Mouse (Mus musculus): ENCODE measurements around the gene Rab20. TPM values are rescaled to one million over a fixed set of nuclear protein-coding genes. Genes with fewer than 3 reads are reported as not detected.
A peak's percentile ranks its signal among the peaks of the same experiment; 100 is the strongest.
"Not testable (repeated sequence)": the region's sequence is repeated elsewhere in the genome, so short reads cannot be mapped to it uniquely, and the experiment has no call there.

Rab20 gene
- polyA plus RNA-seq, 1 experiment from 2014 or later = 7.5 TPM

DNA sequence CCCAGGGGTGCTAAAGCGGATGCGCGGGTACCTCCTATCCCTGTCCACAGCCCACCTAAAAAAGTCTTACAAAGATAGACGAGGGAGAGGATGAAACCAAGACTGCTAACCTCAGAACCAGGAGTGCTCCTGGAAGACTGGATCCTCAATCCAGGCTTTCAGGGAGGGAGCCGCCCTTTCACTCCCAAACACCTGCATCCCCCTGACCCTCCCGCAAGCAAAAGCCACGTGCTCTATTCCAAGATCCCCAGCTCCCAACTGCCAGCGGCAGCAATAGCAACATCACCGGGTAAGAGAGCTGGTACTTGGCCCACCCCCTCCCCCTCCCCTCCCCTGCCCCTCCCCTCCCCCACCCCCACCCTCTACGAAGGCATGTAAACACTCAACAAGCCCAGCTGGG, 3.1 kb downstream of the Rab20 start:
- Histone ChIP-seq H3K4me1 (ENCODE audit: control insufficient read depth, insufficient read depth, low read length) (peaks cover 29% of the 10 kb centered on the region), H3K27me3 (ENCODE audit: control insufficient read depth, insufficient read depth, low read length) (peaks cover 11% of the 10 kb centered on the region), H3K4me3 (replicated peaks; ENCODE audit: low read length) (no peak overlapping the region), H3K27ac (ENCODE audit: low read length) (no peak overlapping the region), H3K4me2 (ENCODE audit: low read depth, low read length) (no peak overlapping the region), H3K36me3 (ENCODE audit: control insufficient read depth, insufficient read depth, low read length) (no peaks in the 10 kb centered on the region), H3K9me3 (replicated peaks; ENCODE audit: control insufficient read depth, low read length) (no peaks in the 10 kb centered on the region), H3K9ac (ENCODE audit: low read length) (no peak overlapping the region)
- ATAC-seq (ENCODE audit: insufficient read depth, low FRiP score) = no peak
- 22% methylated on average over 10 of the region's 10 CpGs for WGBS

DNA sequence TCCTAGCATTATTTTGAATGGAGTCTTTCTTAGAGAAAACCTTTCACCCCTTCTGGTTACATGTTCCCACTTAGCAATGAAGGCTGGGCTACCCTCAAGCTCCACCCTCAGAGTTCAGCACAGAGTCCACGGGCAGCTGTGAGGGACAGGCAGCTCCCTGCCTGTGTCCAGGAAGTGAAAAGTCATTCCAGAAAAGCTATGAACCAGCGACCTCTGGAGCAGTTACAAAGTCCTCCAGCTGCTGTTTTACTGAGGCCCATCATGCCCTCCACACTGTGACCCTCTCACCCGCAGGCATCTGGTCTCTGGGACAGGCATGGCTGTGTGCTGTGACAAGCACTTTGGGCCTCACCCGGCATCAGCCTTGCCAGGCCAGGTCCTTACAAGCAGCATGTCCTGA, 5.4 kb downstream of the Rab20 start:
- H3K9ac ChIP-seq (ENCODE audit: low read length) = peak overlapping the region; percentile 22; the same call in 1 of the 2 replicates
- H3K4me2 ChIP-seq (ENCODE audit: low read depth, low read length) = no peak overlapping the region
- no peaks in the 10 kb centered on the region; the same call in 1 of the 2 replicates for H3K27me3 ChIP-seq (ENCODE audit: control insufficient read depth, insufficient read depth, low read length)
- no peaks in the 10 kb centered on the region for H3K36me3 ChIP-seq (ENCODE audit: control insufficient read depth, insufficient read depth, low read length)
- peak; percentile 68 for ATAC-seq (ENCODE audit: insufficient read depth, low FRiP score)
- 33% methylated on average over 4 of the region's 4 CpGs for WGBS
- no peak overlapping the region for H3K4me3 ChIP-seq (replicated peaks; ENCODE audit: low read length)
- no peaks in the 10 kb centered on the region for H3K9me3 ChIP-seq (replicated peaks; ENCODE audit: control insufficient read depth, low read length)
- H3K27ac ChIP-seq (ENCODE audit: low read length) = peak overlapping the region; percentile 25
- peaks cover 23% of the 10 kb centered on the region for H3K4me1 ChIP-seq (ENCODE audit: control insufficient read depth, insufficient read depth, low read length)

DNA sequence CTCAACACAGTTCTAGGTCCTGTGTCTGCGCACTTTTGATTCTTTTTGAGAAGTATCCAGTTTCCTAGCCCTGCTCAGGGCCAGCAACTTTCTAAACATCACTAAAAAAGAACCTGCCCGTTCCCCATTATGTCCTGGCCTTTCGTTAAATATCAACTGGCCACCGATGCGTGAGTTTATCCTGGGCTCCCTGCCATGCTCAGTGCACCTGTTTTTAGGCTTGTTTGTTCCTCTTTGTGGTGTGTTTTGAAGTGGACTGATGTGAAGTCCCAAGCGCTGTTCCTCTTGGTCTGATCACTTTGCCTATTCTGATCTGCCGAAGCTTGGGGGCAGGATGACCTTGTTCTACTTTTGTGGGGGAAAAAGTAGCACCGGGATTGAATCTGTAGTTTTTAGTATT, 7.2 kb downstream of the Rab20 start:
- H3K9ac ChIP-seq (ENCODE audit: low read length) = no peak overlapping the region
- H3K4me3 ChIP-seq (replicated peaks; ENCODE audit: low read length) = no peak overlapping the region
- no peak overlapping the region for H3K27ac ChIP-seq (ENCODE audit: low read length)
- no peaks in the 10 kb centered on the region for H3K36me3 ChIP-seq (ENCODE audit: control insufficient read depth, insufficient read depth, low read length)
- ATAC-seq (ENCODE audit: insufficient read depth, low FRiP score) = no peak
- 53% methylated on average over 8 of the region's 8 CpGs for WGBS
- 0 out of 2 replicates have a peak, but pooled peaks cover 5% of the 10 kb centered on the region for H3K9me3 ChIP-seq (replicated peaks; ENCODE audit: control insufficient read depth, low read length)
- H3K27me3 ChIP-seq (ENCODE audit: control insufficient read depth, insufficient read depth, low read length) = no peaks in the 10 kb centered on the region; the same call in 1 of the 2 replicates
- H3K4me1 ChIP-seq (ENCODE audit: control insufficient read depth, insufficient read depth, low read length) = peaks cover 13% of the 10 kb centered on the region
- no peak overlapping the region for H3K4me2 ChIP-seq (ENCODE audit: low read depth, low read length)

DNA sequence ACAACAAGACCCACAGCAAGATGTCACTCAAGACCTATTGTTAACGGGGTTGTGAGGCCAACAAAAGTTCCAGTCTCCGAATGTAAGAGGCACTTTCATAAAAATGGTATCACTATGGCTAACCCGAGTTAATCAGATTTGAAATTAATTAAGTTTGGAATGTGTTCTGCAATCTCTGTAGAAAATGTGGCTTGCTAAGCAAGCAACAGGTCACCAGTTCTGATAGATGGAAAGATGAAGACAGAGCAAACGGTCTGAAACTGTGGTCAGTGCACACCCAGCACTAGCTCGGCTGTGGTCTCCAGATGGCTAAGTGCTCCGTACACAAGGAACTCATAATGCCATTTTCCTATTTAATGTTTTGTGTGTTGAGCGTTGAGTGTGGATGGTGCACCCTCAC, 7.8 kb downstream of the Rab20 start:
- Histone ChIP-seq H3K4me1 (ENCODE audit: control insufficient read depth, insufficient read depth, low read length) (peaks cover 8% of the 10 kb centered on the region; the same call in 1 of the 2 replicates), H3K4me2 (ENCODE audit: low read depth, low read length) (no peak overlapping the region), H3K4me3 (replicated peaks; ENCODE audit: low read length) (no peak overlapping the region), H3K27me3 (ENCODE audit: control insufficient read depth, insufficient read depth, low read length) (no peaks in the 10 kb centered on the region), H3K9ac (ENCODE audit: low read length) (no peak overlapping the region), H3K36me3 (ENCODE audit: control insufficient read depth, insufficient read depth, low read length) (no peaks in the 10 kb centered on the region), H3K27ac (ENCODE audit: low read length) (no peak overlapping the region), H3K9me3 (replicated peaks; ENCODE audit: control insufficient read depth, low read length) (0 out of 2 replicates have a peak, but pooled peaks cover 5% of the 10 kb centered on the region)
- WGBS = 73% methylated on average over 7 of the region's 7 CpGs
- ATAC-seq (ENCODE audit: insufficient read depth, low FRiP score) = no peak

DNA sequence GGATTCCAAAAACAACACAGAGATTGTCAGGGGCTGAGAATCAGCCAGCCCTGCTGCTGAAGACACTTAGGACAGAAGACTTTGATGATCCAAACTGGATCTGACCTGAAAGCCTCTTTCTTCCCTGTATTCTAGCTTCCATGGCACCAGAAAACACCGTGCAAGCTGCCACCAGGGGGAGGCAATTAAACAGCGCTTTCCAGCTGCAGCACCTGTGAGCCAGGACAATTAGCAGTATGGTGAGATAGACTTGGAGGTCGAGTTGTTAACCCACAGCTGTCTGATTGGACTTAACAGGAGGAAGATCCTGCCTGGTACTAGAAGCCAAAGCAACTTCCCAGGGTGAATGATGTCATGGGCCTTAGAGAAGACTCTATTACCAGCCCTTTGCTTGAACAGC, 9.4 kb downstream of the Rab20 start:
- Histone ChIP-seq H3K4me1 (ENCODE audit: control insufficient read depth, insufficient read depth, low read length) (peaks cover 9% of the 10 kb centered on the region; the same call in 1 of the 2 replicates), H3K4me2 (ENCODE audit: low read depth, low read length) (no peak overlapping the region), H3K27ac (ENCODE audit: low read length) (no peak overlapping the region), H3K9ac (ENCODE audit: low read length) (no peak overlapping the region), H3K9me3 (replicated peaks; ENCODE audit: control insufficient read depth, low read length) (0 out of 2 replicates have a peak, but pooled peaks cover 5% of the 10 kb centered on the region), H3K27me3 (ENCODE audit: control insufficient read depth, insufficient read depth, low read length) (no peaks in the 10 kb centered on the region), H3K36me3 (ENCODE audit: control insufficient read depth, insufficient read depth, low read length) (no peaks in the 10 kb centered on the region), H3K4me3 (replicated peaks; ENCODE audit: low read length) (no peak overlapping the region)
- 5% methylated on average over 3 of the region's 3 CpGs for WGBS
- no peak for ATAC-seq (ENCODE audit: insufficient read depth, low FRiP score)

DNA sequence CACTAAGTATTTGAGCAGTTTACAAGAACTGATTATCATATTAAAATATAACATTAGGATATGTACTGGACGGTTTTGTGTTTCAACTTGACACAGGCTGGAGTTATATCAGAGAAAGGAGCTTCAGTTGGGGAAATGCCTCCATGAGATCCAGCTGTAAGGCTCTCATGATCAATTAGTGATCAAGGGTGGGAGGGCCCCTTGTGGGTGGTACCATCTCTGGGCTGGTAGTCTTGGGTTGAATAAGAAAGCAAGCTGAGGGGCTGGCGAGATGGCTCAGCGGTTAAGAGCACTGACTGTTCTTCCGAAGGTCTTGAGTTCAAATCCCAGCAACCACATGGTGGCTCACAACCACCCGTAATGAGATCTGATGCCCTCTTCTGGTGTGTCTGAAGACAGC, 12.0 kb downstream of the Rab20 start:
- 91% methylated on average over 4 of the region's 5 CpGs for WGBS

DNA sequence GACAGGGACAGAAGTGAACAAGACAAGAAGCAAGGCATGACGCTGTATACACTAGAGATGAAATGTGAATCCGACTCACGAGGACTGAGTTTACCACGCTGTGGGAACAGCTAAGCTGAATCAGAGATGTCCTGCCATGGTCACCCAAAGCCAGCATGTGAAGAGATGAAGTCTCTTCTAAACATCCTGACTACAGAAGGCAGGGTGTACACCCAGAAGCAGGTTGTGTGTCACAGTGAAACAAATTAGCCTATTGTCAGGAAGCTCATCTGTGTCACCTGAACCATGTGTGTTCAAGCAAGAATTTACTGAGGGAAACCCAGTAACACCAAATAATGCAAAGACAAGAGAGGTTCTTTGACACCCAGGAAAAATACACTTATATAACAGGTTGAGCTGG, 12.9 kb downstream of the Rab20 start:
- no peaks in the 10 kb centered on the region for H3K27me3 ChIP-seq (ENCODE audit: control insufficient read depth, insufficient read depth, low read length)
- 85% methylated on average over 4 of the region's 4 CpGs for WGBS
- no peak overlapping the region for H3K9ac ChIP-seq (ENCODE audit: low read length)
- no peak overlapping the region for H3K4me2 ChIP-seq (ENCODE audit: low read depth, low read length)
- H3K9me3 ChIP-seq (replicated peaks; ENCODE audit: control insufficient read depth, low read length) = 0 out of 2 replicates have a peak, but pooled peaks cover 5% of the 10 kb centered on the region
- H3K27ac ChIP-seq (ENCODE audit: low read length) = no peak overlapping the region
- no peak overlapping the region for H3K4me3 ChIP-seq (replicated peaks; ENCODE audit: low read length)
- ATAC-seq (ENCODE audit: insufficient read depth, low FRiP score) = no peak
- no peaks in the 10 kb centered on the region for H3K36me3 ChIP-seq (ENCODE audit: control insufficient read depth, insufficient read depth, low read length)
- H3K4me1 ChIP-seq (ENCODE audit: control insufficient read depth, insufficient read depth, low read length) = 0 out of 2 replicates have a peak, but pooled peaks cover 2% of the 10 kb centered on the region

More for the DNA sequence above, 12.0 kb downstream of the Rab20 start:
- not testable (repeated sequence) for H3K9ac ChIP-seq (ENCODE audit: low read length); H3K27me3 ChIP-seq (ENCODE audit: control insufficient read depth, insufficient read depth, low read length); ATAC-seq (ENCODE audit: insufficient read depth, low FRiP score); H3K4me1 ChIP-seq (ENCODE audit: control insufficient read depth, insufficient read depth, low read length); H3K9me3 ChIP-seq (replicated peaks; ENCODE audit: control insufficient read depth, low read length); H3K36me3 ChIP-seq (ENCODE audit: control insufficient read depth, insufficient read depth, low read length); H3K4me2 ChIP-seq (ENCODE audit: low read depth, low read length); H3K4me3 ChIP-seq (replicated peaks; ENCODE audit: low read length); H3K27ac ChIP-seq (ENCODE audit: low read length)

DNA sequence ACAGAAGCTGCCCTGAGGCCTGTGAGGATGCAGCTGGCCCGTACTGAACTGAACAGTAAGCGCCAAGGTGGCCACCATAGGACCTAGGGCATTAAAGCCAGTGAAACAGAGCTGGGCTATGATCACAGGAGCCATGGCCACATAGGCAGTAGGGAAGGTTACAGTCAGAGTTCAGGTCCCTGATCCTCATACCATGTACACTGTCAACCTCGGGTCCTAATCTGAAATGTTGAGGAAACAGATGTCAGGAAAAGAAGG, 13.9 kb downstream of the Rab20 start:
- H3K27me3 ChIP-seq (ENCODE audit: control insufficient read depth, insufficient read depth, low read length) = no peaks in the 10 kb centered on the region
- H3K4me2 ChIP-seq (ENCODE audit: low read depth, low read length) = no peak overlapping the region
- whole genome bisulfite sequencing = 68% methylated on average over 3 of the region's 3 CpGs
- no peak overlapping the region for H3K4me3 ChIP-seq (replicated peaks; ENCODE audit: low read length)
- no peak overlapping the region for H3K27ac ChIP-seq (ENCODE audit: low read length)
- no peaks in the 10 kb centered on the region for H3K36me3 ChIP-seq (ENCODE audit: control insufficient read depth, insufficient read depth, low read length)
- no peak overlapping the region for H3K9ac ChIP-seq (ENCODE audit: low read length)
- 0 out of 2 replicates have a peak, but pooled peaks cover 2% of the 10 kb centered on the region for H3K4me1 ChIP-seq (ENCODE audit: control insufficient read depth, insufficient read depth, low read length)
- ATAC-seq (ENCODE audit: insufficient read depth, low FRiP score) = no peak
- H3K9me3 ChIP-seq (replicated peaks; ENCODE audit: control insufficient read depth, low read length) = 0 out of 2 replicates have a peak, but pooled peaks cover 5% of the 10 kb centered on the region

DNA sequence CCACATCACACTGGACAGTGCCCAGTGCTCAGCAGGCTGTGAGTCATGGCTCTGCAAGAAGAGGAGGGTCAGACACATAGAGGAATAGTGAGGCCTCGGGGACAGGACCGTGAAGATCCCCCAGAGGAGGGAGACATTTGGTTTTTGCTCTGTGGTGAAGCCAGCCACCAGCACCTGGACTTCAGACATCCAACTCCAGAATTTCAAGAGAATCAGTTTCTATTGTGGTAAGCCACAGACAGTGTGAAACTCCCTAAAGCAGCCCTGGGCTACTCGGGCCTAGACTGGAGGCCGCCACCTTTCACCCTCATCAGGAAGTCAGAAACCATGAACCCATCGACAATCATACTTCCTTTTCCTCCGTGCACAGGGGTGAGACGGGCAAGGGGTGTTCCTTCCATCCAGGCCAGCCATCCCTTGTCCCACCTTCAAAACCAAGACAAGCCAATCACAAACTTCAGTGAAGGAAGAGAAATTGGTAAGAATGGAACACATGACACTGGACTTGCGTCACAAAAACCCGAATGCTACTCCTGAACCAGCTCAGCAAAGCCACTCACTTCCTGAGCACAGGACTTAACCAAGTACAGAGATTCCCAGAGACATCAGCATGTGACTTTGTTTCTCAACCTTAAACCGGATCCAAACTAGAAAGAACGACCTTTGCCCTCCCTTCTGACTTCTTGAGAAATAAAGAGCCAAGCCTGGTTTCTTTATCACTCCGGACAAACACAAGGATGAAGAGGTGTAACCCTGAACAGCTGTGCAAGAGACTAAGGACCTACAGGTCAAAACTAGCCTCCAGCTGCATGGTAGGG, 14.4 kb downstream of the Rab20 start:
- 72% methylated on average over 12 of the region's 12 CpGs for WGBS
- Histone ChIP-seq H3K4me2 (ENCODE audit: low read depth, low read length) (no peak overlapping the region), H3K4me1 (ENCODE audit: control insufficient read depth, insufficient read depth, low read length) (peaks cover 5% of the 10 kb centered on the region; the same call in 1 of the 2 replicates), H3K27ac (ENCODE audit: low read length) (no peak overlapping the region), H3K4me3 (replicated peaks; ENCODE audit: low read length) (no peak overlapping the region), H3K27me3 (ENCODE audit: control insufficient read depth, insufficient read depth, low read length) (no peaks in the 10 kb centered on the region), H3K9ac (ENCODE audit: low read length) (no peak overlapping the region), H3K36me3 (ENCODE audit: control insufficient read depth, insufficient read depth, low read length) (no peaks in the 10 kb centered on the region), H3K9me3 (replicated peaks; ENCODE audit: control insufficient read depth, low read length) (0 out of 2 replicates have a peak, but pooled peaks cover 5% of the 10 kb centered on the region)
- ATAC-seq (ENCODE audit: insufficient read depth, low FRiP score) = peak; percentile 22

Data from stomach, embryonic 16.5 days (tissue).